Mouse (Mus musculus) lung, postnatal 4 days (tissue): Measurements from ENCODE around the gene Ufd1.
"Not testable (repeated sequence)": the region's sequence is repeated elsewhere in the genome, so short reads cannot be mapped to it uniquely, and the experiment has no call there.

ENCODE experiments used
- DNase-seq, 2 experiments: peaks; one replicate each; pipeline ENCODE4 v3.0.0; 2021

The Ufd1 gene

DNA sequence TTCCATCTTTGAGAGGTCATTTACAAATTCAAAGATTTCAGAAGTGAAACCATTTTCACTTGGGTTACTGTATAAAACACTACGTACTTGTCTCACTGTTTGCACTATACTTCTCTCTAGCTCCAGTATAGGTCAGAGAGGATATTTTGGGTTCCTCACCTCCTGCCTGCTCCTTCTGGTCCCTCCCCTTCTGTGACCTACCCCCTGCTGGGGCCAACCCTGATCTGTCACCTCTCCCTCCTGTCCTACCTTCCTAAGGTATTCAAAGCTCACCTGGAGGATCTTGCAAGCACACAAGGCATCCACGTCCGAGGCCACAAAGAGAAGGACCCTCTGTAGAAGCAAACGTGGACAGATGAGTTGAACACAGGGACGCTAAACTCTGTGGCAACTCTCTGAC lies 547 bp upstream of the Ufd1 start:
- no peak for DNase-seq

DNA sequence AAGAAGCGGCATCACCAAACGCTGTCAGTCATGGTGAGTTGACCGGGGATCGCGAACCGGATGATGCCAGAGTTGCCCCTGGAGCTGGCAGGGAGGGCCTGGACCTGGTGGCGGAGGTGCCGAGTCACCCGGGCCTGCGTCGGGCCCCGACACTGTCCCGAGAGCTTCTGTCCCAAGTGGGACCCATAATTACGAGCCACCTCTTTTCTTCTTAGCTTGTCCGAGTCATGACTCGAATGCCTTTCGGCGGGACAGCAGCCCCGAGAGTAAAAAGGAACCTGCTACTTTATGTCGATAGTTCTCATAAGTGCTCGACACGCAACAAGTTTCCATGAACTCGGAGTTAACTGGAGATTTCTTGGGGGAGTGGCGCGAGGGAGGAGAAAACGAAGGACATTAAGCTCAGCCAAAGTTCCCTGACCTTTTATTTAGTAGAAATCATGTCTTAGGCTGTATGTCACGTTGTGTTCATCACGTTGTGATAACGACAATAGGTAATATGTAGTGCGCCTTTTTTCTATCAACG lies 869 bp downstream of the Ufd1 start:
- DNase-seq, result no peak

DNA sequence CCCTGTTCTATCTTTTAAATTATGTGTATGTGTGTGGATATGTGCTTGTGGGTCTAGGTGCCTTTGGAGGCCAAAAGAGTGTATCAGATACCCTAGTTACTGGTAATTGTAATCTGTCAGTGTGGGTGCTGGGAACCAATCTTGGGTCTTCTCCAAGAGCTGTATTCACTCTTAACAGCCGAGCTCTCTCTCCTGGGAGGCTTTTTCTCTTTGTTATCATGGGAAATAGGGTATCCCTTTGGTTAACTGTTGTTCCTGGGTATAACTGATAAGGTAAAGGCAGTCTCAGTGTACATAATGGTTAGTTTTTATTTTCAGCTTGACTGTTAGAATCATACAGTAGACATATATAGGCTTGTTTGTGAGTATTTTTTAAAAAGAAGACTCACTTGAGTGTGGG lies 10.8 kb downstream of the Ufd1 start:
- DNase-seq, result no peak

DNA sequence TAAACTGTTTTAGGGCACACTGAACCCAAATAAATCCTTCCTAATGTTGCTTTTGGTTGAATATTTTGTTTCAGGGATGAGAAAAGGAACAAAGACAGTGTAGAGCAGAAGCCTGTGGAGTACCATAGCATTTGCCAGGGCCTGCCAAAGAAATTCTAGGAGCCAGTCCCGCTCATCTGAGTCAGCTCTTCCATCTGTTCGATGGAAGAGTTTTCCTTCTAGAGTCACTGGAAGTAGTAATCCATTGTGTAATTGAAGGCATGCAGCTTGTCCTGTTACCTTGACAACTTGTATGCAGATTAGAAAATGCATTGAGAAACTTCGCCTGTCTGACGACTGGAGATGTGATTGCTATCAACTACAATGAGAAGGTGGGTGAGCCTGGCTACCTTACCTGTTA lies 11.3 kb downstream of the Ufd1 start:
- no peak for DNase-seq

DNA sequence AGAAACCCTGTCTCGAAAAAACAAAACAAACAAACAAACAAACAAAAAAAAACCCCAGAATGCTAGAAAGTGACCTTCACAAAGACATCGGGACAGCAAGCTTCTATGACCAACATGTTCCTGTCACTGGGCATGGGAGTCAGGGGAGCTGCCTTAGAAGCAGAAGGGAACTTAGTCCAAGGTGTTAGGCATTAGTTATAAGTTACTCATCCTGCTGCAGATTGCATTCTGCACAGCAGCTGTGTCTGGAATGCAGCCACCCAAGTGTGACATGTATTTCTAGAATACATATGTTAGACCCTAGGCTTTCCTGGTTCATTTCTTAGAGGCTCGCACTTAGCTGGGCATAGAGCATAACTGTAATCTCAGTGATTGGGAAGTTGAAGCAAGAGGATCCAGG lies 17.1 kb downstream of the Ufd1 start:
- DNase-seq, result no peak

DNA sequence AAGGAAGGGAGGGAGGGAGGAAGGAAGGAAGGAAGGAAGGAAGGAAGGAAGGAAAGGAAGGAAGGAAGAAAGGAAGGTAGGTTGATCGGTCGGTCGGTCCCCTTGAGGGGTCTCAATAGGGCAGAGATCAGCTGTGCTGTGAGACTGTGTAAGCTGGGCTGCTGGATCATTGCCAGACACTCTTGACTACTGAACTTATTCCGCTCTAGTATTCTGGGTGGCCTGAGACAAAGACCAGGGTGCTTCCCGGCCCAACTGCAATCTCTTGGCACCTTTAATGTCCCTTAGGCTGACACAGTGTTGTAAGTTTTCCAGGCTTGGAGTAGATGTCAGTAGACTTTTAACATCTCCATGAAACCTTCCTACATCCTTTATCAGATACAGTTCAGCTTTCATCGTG lies 17.5 kb downstream of the Ufd1 start:
- DNase-seq, result no peak

DNA sequence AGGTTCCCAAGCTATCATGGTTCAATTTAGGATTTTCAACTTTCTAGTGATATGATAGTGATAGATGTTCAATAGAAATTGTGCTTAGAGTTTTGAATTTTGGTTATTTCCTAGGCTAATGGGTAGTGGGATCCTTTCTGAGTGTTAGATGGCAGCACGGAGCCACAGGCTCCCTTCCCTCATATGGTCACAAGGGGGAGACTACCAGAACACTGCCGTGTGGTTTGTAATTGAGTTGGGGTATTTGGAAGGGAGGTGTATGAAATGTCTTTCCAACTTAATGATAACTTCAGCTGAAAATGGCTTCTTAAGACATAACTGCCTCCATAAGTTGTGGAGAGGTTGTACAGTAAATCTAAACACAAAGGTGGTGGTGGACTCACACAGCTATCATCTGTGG lies 21.9 kb downstream of the Ufd1 start:
- DNase-seq, result no peak

DNA sequence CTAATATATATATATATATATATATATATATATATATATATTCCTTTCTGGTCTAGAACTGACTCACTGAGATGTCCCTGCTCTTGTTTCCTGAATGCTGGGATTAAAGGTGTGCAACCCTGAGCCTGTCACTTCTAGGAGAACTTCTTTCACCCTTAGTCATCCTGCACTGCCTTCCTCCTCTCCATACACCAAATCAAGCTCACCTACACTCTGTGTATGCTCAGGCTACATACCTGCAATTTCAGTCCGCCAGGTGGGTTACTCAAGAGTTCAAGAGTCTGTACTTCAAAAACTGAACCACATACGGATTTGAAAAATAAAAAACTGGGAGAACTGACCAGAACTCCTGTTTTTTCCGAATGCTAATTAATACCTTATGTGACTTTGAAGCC lies 24.5 kb downstream of the Ufd1 start:
- DNase-seq, result no peak

DNA sequence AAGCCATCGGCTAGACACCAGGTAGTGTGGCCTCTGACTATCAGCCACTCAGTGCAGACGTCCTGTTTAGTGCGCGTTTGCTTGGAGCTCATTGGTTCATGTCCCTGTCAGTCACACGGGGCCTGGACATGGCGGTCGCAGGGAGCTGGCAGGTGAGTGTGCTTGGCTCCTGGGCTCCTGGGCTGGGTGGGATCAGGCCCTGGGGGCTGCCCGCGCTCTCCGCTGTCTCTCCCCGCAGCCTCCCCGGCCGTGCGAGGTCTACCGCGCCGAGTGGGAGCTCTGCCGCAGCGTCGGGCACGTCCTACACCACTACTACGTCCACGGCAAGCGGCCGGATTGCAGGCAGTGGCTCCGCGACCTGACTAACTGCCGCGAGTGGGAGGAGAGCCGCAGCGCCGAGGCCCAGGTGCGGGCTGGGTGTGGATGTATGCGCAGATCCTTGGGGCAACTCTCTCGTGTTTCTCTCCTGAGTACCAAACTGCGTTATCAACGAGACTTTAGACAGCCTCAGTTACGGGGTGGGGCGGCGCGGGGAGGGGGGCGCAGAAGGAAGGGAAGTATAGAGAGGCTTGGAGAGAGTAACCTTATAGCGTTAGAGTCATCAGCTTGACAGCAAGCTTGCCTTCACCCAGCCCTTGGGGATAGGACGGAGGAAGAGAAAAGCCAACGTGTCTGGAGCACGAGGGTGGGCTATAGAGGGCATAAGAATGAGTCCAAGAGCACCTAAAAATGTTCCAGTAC lies 25.1 kb downstream of the Ufd1 start, which contains the start of the genes 2510002D24Rik and Gm28539:
2510002D24Rik (plus strand) TSS at position 111 of the 741 bp plus-strand sequence.
Gm28539 (plus strand) TSS at position 117 of the 741 bp plus-strand sequence.
- DNase-seq, result peak; percentile 95

DNA sequence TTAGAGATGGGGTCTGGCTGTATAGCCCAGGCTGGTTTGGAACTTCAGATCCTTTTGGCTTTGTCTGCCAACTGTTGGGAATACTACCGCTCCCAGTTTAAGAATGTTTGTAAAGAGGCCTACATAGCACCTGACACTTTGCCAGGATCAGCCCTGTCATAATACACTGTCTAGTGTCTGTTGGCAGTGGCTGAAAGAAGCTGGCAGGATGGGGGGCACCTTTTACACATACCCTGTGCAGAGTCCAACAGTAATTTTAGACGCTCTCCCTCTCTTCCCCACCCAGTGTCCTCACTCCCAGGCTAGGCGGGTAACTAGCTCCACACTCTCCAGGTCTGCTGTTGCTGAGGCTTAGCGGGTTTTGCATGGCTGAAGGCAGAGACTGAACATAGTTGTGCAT lies 26.8 kb downstream of the Ufd1 start:
- no peak for DNase-seq

DNA sequence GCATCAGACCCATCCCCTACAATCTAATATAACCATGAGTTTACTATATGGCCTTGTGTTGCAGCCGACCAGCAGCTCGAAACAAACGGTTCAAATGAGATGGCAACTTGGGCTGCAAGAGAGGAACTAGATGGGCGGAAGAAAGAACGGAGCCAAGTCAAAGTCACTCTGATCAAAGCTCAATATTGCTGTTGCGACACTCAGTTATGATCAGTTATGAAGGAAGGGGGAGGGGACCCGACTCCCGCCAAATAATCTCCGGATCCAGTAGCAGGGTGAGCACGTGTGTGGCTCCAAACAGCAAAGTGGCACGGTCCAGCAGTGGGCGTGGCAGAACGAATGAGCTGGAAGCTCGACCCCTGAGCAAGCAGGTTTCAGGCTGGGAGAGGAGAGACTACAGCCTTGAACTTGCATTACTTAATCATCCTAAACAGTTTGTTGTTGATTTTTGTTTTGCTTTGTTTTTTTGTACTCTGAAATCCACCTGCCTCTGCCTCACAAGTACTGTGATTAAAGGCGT lies 34.8 kb downstream of the Ufd1 start:
- DNase-seq, result no peak

DNA sequence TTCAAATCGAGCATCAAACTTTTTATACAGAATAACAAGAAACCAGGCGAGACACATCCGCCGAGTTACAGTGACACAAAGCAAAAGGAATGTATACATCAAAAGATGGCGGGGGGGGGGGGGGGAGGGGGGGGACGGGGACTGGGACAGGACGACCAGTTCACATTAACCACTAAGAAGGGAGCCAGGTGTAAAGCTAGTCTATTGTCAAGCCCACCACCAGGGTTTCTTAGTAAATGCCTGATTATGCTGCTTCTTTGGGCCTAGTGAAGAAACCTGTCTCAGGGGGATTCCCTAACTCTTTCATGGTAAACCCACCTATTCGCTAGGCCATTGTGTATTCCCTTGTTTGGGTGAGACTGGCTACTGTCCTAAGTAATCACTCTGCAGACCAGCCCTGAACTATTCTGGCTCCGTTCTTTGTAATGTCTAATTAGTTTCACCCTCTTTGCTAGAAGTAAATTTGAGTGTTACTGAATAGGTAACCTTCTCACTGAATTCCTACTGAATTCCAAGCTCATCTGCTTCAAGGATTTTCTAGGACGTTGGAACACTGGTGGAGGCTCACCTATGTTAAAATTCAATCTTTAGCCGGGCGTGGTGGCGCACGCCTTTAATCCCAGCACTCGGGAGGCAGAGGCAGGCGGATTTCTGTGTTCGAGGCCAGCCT lies 38.1 kb downstream of the Ufd1 start:
- not testable (repeated sequence) for DNase-seq

DNA sequence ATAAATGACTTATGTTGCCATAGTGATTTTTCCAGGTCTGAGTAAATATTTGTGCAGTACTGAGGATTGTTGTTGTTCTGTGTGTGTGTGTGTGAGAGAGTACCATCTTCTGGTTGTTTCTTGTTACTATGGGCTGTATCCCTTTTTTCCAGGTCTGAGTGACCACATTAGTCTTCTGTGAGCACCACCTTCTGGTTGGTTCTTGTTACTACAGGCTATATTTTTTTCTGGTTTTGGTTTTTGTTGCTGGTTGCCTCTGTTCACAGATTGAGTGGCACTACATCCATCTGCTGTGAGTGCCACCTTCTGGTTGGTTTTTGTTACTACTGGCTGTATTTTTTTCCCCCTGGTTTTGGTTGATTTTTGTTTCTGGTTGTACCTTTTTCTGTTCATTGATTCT lies 47.0 kb downstream of the Ufd1 start:
- DNase-seq, result peak in 1 of 2 experiments; percentile 56

DNA sequence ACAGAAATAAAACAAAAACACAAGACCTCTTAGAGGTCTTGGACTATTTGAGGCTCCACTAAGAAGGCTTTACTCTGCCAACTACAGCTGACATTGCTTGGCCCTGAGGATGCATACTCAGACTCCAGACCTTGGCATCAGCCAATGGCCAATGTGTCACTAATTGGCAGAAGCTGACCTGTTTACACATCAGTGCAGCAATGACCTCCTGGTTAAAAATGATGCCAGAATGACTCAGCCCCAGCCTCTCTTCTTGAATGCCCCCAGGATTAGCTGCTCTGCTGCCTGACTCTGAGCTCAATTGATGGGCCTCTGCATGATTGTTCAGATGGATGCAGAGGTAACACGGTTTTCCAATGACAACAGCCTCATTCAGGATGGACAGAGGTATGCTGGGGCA lies 48.6 kb downstream of the Ufd1 start:
- no peak for DNase-seq

DNA sequence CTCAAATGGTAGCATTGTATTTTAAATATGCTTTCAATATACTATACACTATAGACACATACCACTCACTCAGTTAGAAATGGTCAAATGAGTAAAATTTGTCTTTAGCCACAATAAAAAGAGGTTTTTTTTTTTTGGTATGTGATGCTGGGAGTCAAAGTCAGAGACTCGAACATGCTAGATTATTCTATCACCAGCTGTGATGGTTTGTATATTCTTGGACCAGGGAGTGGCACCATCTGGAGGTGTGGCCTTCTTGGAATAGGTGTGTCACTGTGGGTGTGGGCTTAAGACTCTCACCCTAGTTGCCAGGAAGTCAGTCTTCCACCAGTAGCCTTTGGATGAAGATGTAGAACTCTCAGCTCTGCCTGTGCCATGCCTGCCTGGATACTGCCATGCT lies 58.9 kb downstream of the Ufd1 start:
- DNase-seq, result not testable (repeated sequence)

DNA sequence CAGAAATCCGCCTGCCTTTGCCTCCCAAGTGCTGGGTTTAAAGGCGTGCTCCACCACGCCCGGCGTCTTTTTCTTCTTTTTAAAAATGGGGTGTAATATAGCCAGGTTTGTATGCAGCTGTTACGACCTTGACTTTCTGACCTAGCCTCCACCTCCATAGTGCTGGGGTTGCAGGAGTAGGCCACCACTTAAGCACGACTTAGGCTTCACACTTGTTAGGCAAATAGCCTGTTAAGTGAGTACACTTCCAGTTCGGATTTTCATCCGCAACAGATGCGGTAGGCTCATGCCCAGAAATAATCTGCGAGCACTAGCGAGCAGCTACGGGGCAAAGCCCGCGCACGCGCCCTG lies 64.5 kb downstream of the Ufd1 start:
- no peak for DNase-seq

DNA sequence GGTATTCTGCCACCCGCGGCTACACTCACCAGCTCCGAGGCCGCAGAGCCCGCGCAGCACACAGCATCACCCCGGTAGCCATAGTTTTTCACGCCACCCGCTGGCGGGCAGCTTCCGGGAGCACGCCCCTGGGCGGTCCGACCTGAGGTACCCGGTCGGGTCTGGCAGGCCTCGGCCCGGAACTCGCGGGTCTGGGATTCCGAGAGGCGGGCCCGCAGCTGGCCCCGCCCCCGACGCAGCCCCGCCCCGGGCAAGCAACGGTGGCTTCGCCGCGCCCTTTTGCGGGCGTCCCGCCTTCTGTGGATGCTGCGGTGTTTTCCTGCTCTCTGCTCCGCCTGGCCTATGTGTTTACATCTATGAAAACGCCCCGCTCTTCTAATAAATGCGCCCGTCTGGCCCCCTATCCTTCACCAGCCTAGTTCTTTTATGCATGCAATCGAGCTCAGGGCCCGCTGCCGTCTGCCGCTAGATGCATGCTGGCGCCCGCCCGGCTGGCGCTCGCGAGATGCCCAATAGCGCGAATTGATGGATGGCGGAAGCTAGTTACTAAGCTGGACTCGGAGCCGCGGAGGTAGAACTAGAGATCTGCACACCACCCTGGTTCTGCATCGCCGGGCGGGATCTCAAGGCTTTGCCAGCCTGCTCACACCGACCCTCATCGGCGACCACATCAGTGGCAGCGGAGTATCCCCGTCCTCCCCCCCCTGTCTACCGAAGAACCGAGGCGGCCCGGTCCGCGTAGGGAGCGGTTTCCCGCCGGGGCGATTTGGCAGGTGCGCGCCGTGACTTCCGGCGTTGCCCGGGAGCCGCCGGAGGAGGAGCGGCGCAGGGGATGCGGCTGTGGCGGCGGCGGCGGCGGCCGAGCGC lies 65.1 kb downstream of the Ufd1 start, which contains the start of the genes Mrpl40 and Hira:
Mrpl40 (minus strand) TSS at position 421 of the 867 bp plus-strand sequence.
Hira (plus strand) TSS at position 596 of the 867 bp plus-strand sequence.
- DNase-seq, result peak; percentile 96 to 98

DNA sequence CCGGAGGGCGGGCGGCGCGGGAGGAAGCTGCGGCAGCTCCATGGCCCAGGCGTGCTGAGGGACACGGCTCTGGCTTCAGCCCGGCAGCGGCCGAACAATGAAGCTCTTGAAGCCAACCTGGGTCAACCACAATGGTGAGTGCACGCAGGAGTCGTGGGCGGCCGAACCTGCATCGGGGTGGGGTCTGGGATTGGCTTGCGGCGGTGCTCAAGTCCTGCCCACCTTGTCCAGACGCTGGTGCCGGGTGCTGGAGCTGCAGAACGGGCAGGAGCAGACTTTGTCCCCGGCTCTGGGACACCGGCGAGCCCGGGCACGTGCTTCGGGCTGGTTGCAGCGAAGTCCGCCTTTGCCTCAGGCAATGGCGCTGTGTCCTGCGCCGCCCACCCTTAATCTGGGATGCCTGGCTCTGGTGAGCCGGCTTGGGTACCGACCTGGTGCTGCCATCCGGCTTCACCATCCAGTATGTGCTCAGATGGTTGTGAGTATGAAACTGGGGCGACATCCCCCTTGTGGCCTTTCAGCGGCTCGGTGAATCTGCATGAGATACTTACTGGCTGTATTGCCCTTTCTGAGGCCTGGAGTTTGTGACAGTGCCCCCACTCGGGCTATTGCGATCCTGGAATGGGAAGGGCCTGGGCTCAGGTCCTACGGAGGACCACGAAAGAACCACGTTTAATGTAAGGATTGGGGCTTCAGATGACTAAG lies 66.0 kb downstream of the Ufd1 start:
- DNase-seq, result peak; percentile 71

DNA sequence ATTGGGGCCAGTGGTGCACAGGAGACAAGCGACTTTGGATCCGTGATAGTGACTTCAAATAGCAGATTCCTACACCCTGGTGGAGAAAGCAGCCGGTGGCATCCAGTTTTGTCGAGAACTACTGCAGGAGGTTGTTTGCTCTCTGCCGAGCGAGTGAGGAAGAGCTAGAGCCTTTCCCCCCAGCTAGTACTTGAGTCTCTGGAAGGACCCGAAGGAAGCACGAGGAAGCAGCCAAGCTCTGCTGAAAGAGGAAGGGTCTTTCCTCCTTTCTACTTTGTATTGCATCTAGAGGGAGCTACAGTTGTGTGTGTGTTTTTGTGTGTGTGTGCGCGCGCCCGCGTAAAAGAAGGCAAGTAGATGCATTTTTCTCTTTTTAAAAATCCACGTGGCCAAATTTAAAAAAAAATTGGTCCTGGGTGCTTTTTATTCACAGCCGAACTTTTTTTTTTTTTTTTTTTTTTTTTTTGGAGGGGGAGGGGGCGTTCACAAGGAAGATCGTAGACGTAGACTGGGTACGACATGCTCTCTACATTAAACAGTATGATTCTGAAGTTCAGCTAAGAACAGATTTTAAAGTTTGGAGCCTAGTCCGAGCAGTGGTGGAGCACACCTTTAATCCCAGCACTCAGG lies 66.6 kb downstream of the Ufd1 start:
- DNase-seq, result no peak

DNA sequence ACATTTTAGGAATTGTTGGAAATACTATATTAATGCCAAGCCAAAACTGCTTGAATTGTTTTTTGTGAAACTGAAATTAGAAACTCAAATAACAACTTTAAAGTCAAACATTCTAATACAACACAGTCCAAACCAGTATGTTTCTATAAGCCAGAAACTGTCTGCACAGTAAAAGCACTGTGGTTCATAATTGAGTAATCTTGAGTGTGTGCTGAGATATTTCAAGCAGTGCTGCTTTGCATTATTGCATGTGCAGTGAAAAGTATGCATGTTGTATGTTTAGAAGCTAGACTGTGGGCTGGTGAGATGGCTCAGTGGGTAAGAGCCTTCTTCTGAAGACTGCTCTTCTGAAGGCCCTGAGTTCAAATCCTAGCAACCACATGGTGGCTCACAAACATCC lies 72.5 kb downstream of the Ufd1 start:
- DNase-seq, result no peak
